Mouse (Mus musculus): ENCODE results near the gene Asic4.

Gene Asic4

GRCm38 (mm10) chr1:75450314-75451005 lies at the start of gene Asic4:
Gene Asic4, plus strand, starts transcription at chr1:75450436.
- DNase-seq (ENCODE audit: low read depth) = no peak

GRCm38 (mm10) chr1:75400493-75401115 lies 49.6 kb upstream of the Asic4 start:
- DNase-seq (ENCODE audit: low read depth) = no peak

- no peak for DNase-seq (ENCODE audit: low read depth)
Observed at GRCm38 (mm10) chr1:75405547-75405946, 44.7 kb upstream of the Asic4 start.

GRCm38 (mm10) chr1:75406173-75406572 lies 44.1 kb upstream of the Asic4 start:
- DNase-seq (ENCODE audit: low read depth) = no peak

GRCm38 (mm10) chr1:75407056-75407455 lies 43.2 kb upstream of the Asic4 start:
- no peak for DNase-seq (ENCODE audit: low read depth)

GRCm38 (mm10) chr1:75408210-75408609 lies 42.0 kb upstream of the Asic4 start:
- no peak for DNase-seq (ENCODE audit: low read depth)

GRCm38 (mm10) chr1:75409950-75410349 lies 40.3 kb upstream of the Asic4 start:
- DNase-seq (ENCODE audit: low read depth) = no peak

GRCm38 (mm10) chr1:75412196-75412595 lies 38.0 kb upstream of the Asic4 start:
- DNase-seq (ENCODE audit: low read depth) = no peak

GRCm38 (mm10) chr1:75413749-75414148 lies 36.5 kb upstream of the Asic4 start:
- DNase-seq (ENCODE audit: low read depth) = no peak

GRCm38 (mm10) chr1:75421794-75422193 lies 28.4 kb upstream of the Asic4 start:
- no peak for DNase-seq (ENCODE audit: low read depth)

- no peak for DNase-seq (ENCODE audit: low read depth)
Observed at GRCm38 (mm10) chr1:75422216-75422822, 27.9 kb upstream of the Asic4 start.

- DNase-seq (ENCODE audit: low read depth) = no peak
Observed at GRCm38 (mm10) chr1:75422823-75423471, 27.3 kb upstream of the Asic4 start.

GRCm38 (mm10) chr1:75423780-75424390 lies 26.4 kb upstream of the Asic4 start:
- DNase-seq (ENCODE audit: low read depth) = no peak

- no peak for DNase-seq (ENCODE audit: low read depth)
Observed at GRCm38 (mm10) chr1:75425796-75426471, 24.3 kb upstream of the Asic4 start.

GRCm38 (mm10) chr1:75435475-75436328 lies 14.5 kb upstream of the Asic4 start, which contains the start of gene Gmppa:
Gene Gmppa, plus strand, starts transcription at chr1:75435930.
- peak; percentile 82 for DNase-seq (ENCODE audit: low read depth)

GRCm38 (mm10) chr1:75438782-75439181 lies 11.5 kb upstream of the Asic4 start:
- no peak for DNase-seq (ENCODE audit: low read depth)

GRCm38 (mm10) chr1:75440661-75441060 lies 9.6 kb upstream of the Asic4 start:
- no peak for DNase-seq (ENCODE audit: low read depth)

- no peak for DNase-seq (ENCODE audit: low read depth)
Observed at GRCm38 (mm10) chr1:75441471-75441996, 8.7 kb upstream of the Asic4 start.

GRCm38 (mm10) chr1:75442171-75442570 lies 8.1 kb upstream of the Asic4 start:
- no peak for DNase-seq (ENCODE audit: low read depth)

GRCm38 (mm10) chr1:75442811-75443210 lies 7.4 kb upstream of the Asic4 start:
- DNase-seq (ENCODE audit: low read depth) = no peak

Measured in fibroblast of lung, adult 2 months (primary cell).